Mouse (Mus musculus): ENCODE data around the gene Tmem266. TPM values are rescaled to one million over a fixed set of nuclear protein-coding genes. Genes with fewer than 3 reads are reported as not detected.

Tmem266 gene
- total RNA-seq, 2 experiments from 2014 or later: 2.2 to 10.3 TPM

DNA sequence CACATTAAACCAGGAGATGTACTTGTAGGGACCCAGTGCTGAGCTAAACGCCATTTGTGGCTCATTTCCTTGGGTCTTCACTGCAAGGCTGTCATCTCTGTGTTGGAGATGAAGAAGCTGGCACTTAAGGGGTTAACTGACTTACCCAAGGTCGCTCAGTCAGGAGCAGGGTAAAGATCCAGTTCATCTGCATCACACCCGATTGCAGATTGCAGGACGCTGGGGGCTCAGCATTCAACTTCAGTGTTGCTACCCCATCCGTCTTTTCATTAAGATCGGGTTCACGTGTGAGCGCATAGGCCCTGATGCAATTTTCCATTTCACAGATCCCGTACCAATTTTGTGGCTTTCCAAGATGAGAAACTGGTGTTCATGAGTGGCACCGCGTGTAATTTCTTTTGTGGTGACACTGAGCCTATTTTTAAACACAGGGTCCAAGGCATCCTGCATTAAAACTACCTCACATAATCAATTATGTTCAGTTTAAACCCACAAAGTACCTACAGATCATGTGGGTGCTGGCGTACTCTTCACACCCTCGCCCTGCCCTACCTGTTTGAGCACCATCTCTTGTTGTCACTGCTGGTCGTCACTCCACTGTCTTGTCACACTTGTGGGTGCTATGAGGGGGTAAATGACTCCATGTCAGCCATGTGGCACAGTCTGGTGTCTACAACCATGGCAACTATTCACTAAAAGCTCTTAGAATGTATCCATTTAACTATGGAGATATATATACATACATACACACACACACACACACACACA, 1.6 kb downstream of the Tmem266 start:
- no peak for DNase-seq (ENCODE audit: low spot score)

DNA sequence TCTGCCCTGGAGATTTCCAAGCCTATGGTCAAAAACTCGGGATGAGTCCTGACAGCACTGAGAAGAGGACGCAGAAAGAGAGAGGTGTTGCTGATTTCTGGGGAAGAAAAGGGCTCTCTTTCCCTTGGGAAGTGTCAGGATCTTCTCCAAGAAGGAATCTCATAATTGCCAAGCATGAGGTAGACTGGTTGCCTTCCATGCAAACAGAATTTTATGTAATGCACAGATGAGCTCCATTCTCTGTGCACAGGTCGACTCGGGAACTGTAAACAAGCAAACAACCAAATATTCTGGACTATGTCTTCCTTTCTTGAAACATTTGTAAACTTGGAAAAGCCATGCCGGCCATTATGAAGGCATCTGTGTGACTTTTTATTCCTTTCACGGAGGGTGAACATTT, 2.7 kb downstream of the Tmem266 start:
- no peak for DNase-seq (ENCODE audit: low spot score)

DNA sequence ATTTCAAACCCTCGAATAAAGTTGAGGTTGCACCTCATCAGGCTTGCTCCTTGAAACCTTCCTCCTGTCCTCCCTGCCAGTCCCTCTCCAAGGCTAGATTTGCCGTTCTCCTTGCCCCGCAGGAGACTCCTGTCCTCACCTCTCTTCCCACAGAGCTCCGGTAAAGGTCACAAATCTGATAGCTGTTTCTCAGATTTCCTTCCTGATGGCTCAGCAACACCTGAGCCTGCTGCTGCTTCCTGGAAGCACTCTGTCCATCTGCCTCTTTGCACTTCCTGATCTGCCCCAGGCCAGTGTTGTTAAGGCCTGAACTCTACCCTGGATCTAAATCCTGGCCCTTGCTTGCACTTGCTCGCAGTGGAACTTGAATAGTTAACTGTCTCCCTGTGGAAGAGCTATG, 5.8 kb downstream of the Tmem266 start:
- DNase-seq (ENCODE audit: low spot score): no peak

DNA sequence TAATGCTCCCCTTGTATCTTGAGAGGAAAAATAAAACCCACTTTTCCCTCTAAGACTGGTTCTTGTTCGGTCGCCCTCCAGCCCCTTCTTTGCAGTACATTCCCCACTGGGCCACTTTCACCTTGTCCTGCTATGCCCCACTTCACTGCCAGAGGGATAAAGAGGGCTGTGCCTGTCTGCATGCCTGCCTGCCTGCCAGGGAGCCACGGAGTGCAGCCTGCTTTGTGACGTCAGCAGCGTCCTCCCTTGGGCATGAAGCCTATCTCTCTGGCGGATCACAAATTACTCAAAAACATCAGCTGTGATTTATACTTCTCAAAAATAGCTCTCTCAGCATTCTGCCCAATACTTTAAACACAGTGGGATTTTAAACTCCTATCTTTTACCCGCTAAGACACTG, 6.2 kb downstream of the Tmem266 start:
- DNase-seq (ENCODE audit: low spot score): no peak

DNA sequence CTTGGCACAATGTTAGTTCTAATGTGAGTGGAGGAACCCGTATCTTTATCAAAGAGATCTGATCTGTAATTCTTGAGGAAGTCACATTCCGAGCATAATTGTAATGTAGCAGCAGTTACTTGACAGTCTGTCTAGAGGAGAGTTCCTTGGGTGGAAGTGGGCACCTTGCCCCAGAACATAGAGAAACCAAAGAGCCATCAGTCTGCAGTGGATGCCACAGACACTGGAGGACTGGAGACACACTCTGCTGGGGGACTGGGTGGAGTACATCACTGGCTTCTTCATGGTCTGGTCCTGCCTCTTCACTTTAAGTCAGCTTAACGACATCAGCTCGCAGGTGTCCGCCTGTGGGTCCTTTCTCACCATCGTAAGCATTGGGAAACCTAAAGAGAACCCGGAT, 17.5 kb downstream of the Tmem266 start:
- DNase-seq (ENCODE audit: low spot score): no peak

DNA sequence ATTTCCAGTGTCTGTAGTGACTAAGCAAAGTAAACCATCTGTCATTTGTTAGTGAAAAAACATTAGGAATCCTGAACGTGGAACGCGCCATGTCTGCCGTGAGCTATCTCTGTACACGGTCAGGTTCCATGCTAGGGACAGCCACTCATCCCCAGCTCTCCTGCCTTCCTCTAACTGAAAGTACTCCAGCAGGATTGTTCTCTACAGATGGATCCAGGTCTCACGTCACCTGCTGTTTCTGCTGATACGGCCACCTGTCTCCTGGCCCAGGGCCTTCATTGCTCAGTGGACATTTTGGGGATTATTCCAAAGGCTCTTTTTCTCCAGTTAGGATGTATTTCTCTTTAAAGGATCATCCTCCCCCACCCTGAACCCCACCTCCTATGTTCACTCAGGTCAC, 18.6 kb downstream of the Tmem266 start:
- no peak for DNase-seq (ENCODE audit: low spot score)

DNA sequence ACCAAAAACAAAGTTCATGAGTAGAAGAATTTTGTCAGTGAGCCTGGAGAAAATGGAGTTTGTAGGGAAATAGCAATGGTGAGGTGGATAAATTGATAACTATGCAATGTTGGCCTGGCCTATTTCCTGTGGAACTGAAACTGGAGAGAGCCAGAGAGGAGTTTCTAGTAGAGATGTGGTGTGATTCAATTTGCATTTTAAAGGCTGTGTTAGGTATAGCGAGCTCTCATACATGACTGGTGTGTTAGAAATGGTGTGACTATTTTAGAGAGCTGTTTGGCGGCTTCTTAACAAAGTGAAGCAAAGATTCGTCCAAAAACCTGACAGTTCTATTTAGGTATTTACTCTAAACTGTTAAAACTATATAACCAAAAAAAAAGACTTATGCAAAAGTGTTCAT, 22.0 kb downstream of the Tmem266 start:
- no peak for DNase-seq (ENCODE audit: low spot score)

DNA sequence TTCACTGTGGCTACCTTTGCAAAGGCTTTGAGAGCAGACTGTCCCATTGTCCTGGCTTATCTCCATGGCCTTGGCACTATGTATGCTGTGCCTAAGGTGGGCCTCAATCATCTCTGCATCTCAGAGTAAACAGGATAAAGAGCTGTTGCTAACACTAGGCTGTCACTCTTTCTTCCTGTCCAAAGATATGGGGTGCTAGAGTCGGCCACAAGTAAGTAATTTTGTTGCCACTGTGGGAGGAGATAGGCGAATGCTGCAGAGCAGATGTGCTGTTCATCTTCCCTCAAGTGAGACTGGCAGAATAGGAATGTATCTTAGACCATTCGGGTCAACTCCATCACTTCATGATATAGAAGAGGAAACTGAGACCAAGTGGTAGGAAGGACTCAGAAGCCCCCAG, 28.0 kb downstream of the Tmem266 start:
- no peak for DNase-seq (ENCODE audit: low spot score)

DNA sequence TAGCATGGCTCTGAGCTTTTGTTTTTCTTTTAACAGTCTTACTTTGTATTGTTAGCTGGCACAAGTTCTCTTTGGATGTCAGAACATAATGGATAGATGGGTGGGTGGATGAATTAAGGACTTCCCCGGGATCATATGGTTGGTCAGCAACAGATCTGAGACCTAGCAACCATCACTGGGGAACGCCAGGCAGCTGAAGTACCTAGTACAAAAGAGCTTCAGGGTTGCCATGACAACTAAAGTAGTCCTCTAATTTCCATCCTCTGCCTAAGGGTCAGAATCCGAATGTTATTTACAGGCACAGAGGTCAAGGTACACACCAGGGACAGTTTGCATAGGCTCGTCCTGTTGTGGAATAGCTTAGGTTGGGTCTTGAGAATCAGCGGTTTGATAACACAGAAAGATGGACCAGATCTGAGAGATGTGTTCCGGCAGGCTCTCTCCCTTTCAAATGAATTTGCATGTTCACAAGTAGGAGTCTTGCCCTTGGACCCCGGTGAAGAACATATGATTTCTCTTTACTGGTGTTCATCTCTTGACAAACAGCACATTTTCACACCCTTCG, 28.6 kb downstream of the Tmem266 start:
- DNase-seq (ENCODE audit: low spot score): no peak

DNA sequence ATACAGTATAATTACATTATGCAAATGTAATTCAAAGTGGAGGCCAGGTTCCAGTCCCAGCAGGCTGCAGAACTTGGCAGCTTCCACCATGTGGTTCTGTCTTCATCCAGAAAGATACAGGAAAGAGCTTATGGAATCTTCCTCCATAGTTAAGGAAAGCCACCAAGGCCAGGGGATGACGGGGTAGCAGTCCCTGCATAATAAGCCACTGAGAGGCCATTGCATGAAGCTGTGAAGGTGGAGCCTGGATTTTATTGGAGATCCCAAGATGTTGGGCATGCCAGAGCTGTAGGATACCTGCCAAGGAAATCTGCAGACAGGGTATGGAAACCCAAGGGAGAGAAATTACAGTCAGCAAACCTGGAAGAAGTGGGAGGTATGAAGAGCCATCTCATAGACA, 30.5 kb downstream of the Tmem266 start:
- DNase-seq (ENCODE audit: low spot score): no peak

DNA sequence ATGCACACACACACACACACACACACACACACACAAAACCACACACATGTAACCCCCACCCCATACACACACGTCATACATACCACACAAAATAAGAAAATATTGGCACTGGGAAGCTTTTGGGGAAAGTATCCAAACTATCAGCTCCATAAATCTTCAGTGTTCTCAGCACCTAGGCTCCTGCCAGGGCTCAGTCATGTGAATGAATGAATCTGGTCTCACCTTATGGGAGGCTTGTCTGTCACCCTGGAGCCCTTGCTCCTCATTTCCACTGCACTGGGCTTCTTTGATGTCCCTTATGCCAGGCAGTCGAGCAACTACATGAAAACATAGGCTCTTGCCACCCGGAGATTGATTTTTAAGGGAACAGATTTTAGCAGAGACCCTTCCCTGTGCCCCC, 33.7 kb downstream of the Tmem266 start:
- no peak for DNase-seq (ENCODE audit: low spot score)

DNA sequence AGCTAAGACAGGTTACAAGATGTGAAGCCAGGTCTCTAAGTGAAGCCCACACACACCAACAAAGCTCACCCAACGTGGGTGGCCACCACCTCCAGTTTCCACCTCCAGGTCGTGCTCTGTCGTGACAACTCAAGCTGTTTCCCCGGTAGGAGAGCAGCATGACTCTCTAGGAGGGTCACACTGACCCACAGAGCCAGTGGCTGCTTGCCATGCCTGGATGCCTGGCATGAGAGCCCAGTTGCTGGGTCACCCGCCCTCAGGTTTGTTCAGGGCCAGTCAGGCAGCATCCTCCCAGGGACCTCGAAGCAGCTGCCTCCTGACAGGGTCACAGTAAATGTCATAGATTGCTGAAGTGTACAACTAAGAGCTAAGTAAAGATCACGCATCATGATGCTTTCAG, 34.1 kb downstream of the Tmem266 start:
- peak; percentile 9 for DNase-seq (ENCODE audit: low spot score)

DNA sequence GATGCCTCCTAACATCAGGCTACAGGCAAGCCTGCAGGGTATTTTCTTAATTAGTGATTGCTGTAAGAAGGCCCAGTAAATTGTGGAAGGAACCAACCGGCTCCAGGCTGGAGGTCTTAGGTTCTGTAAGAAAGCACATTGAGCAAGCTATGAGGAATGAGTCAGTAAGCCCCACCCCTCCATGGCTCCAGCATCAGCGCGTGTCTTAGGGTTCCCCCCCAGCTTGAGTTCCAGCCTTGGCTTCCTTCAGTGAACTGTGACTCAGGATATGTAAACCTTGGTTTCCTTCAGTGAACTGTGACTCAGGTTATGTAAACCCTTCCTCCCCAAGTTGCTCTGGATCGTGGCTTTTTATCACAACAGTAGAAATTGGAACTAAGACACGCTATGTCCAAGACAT, 35.3 kb downstream of the Tmem266 start:
- DNase-seq (ENCODE audit: low spot score): no peak

DNA sequence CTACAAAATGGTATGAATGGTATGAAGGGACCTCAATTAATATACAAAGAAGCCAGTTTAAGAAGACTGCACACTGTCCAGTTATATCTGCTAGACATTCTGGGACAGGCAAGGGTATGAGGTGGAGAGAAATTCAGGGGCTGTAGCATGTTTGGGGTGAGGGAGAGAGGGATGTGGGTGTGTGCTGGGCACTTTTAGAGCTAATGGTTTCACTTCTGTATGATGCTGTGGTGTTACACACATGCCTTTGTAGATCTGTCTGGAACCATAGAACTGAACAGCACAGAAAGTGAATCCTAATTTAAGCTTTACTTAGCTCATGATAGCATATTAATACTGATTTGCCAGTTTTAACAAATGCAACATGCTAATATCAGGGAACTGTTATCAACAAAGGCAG, 37.0 kb downstream of the Tmem266 start:
- no peak for DNase-seq (ENCODE audit: low spot score)

DNA sequence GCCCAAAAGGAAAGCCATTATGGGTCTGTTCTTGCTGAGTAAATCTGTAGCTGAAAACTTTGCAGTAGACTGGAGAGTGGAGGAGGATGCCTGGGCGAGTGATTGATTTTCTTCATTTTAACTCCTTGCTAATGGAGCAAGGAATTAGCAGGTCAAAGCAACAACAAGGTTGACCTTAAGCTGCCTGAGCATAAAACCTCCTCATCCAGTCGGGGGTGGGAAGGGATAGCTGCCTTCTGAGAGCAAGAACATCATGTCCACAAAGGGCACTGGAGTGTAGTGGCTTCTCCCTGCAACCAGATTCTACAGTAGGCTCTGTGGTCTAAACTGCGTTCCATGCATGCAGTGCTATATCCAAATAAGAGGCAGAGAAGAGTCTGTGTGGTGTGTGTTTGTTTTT, 41.3 kb downstream of the Tmem266 start:
- DNase-seq (ENCODE audit: low spot score): no peak

DNA sequence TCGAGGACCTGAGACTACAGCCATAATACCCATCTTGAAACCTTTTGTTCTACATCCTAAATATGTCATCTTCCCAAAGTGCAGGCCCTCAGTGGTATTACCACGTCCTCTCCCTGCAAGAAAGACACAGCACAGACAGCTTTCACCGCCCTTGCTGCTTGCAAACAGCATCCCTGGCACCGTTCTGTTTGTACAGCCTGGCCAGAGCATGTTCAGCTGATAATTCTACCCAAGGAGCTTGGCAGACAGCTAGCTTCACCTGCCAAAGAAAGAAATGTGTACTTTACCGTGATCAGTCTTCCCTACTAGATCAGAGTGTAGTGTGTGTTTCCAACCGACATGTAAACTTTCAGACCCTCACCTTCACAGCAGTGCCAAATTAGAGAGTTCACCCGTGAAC, 45.2 kb downstream of the Tmem266 start:
- no peak for DNase-seq (ENCODE audit: low spot score)

DNA sequence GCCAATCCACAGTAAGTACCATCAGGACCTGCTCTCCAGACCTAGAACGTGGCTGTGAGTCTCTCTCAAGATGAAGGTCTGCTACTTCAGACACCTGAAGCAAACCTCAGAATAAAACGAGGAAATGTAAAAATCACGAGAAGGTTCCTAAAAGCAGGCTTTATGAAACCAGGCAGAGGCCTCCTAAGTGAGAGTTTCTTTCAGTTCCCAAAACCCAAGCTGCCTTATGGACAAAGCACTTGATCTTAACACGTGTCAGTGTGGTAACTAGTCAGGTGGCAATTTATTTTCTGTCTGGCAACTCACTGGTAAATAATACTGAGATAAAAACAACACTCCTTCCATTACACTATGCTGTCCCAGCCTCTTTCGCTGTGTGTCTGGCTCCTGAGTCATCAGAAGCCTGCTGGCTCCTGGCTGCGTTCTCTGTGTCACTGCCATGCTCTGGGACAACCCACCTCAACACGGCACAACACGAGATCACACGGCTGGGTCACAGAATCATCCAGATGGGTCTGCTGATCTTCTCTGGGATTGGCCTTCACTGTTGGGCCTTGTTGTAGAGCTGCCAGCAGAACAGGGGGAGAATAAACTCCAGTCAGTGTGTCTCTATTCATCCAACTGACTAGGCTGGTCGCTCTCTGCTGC, 51.0 kb downstream of the Tmem266 start:
- DNase-seq (ENCODE audit: low spot score): peak; percentile 13

DNA sequence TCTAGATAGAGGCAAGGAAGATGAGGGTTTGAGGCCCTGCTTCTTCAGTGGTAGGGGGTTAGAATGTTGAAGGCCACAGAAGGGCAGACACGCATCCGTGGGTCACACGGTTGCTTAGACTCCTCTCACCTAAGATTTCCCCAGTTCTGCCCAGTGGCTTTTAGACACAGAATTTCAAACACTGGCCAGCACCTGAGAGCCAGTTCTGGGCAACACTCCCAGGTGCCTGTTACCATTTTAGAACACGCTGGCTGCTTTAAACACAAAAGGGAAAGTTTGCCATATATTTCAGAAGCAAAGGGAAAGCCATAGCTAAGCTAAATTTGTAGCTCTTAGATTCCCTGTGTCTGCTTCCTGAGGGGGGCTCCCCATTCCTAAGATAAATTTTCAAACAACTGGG, 54.7 kb downstream of the Tmem266 start:
- no peak for DNase-seq (ENCODE audit: low spot score)

DNA sequence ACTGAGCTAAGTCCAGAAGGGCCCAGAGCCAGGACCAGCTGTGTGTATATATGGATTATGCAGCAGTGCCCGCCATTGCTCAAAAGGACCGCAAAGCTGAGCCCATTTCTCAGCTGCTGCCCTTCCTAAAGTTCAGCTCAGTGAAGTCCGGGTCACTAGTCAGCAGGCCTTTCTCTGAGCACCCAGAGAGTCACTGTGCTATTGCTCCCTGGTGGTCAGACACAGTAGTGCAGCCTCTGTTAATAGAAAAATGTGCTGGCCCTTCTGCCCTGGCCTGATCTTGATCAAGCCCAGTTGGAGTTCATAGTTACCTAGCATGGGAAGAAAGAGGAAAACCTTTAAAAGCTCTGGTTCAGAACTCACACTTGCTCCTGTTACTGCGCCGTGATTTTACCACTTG, 55.7 kb downstream of the Tmem266 start:
- peak; percentile 18 for DNase-seq (ENCODE audit: low spot score)

DNA sequence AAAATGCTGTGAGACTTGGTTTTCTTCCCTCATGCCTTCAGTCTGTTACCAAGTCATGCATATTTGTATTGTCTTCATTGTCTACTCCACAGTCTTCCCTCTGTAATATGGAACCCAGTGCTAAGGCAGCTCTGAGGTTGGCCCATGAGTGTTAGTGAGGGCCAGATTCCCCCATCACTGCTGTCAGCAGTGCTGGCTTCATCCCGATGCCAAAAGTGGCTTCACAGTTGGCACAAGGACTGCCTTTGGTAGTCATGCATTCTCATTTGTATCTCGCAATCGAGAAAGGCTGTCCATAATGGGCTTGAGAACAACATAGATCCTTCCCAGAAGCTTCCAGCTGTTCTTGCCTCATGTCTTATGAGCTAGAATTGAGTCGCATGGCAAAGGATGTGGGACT, 59.4 kb downstream of the Tmem266 start:
- DNase-seq (ENCODE audit: low spot score): no peak

DNA sequence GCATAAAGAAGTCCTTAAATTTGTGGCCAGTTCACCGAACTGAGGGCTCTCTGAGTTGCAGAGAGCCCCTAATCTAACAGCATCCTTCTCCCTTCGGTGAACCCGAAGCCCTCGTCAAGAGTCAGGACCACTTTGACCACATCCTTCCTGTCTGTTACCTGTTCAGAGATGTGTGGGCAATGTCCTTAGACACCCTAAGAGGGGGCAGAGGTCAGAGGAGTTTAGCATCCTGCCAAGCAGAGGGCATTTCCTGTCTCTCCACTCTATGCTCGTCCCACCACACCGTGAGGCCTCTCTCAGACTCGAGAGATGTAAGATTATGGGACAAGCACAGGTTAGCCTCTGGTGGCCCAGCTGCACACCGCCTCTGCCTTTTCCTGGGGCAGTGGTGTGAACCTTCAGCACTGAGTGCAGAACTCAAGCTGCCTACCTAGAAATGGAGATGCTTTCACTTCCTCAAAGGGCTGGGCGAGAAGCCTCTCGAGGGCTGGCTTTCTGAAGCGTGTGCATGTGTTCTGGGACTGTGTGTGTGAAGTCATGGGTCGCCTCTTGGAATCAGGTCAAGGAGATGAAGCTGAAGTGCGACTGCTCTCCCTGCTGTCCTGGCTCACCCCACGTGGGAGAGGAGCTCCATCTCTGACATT, 61.3 kb downstream of the Tmem266 start:
- DNase-seq (ENCODE audit: low spot score): no peak

DNA sequence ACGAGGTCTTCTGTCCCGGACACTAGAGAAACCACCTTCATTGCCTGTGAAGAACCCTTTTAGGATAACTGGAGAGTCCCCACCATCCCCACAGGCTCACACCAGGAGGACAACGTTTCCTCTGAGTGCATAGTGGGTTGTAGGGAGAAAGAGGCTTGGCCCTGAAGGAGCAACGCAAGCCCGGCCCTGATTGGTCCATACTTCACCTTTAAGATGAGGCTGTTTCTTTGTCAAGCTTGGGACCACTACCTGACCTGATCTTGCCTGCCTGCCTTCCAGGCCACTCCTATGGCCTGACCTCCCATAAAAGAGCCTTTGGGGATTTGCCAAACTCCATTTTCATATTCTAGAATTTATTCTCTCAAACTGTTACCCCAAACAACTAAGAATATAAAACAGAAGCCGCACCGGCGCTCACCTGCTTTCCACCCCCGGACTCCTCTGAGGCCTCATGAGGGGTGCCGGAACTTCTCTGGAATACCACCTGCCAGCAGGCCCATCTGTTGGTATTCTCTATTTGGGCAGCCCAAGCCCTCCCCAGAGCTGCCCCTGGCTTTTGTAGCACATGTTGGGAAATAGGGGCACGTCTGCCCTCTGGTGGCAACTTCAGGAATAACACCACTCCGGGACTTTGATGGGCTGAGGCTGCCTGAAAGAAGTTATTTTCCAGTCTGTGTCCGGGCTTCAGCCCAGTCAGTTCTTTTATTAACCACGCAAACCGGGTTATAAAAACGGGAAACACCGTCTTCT, 65.4 kb downstream of the Tmem266 start:
- peak; percentile 70 for DNase-seq (ENCODE audit: low spot score)
